Mouse (Mus musculus) lung, embryonic 14.5 days (tissue): ENCODE measurements around the gene Pla2g6. TPM values are rescaled to one million over a fixed set of nuclear protein-coding genes. Genes with fewer than 3 reads are reported as not detected.

ENCODE experiments used
- ATAC-seq: fragments of 200-750 bp; cut with Nextera tagmentation; 2 replicates; pipeline ENCODE4 v1.8.0; 2017; ENCODE audit warnings: mild to moderate bottlenecking, moderate TSS enrichment, moderate library complexity; ENCODE audit not compliant: insufficient read depth
- DNase-seq: peaks from one replicate; pipeline ENCODE4 v3.0.0-alpha.2; 2015
- H3K27ac ChIP-seq: fragments of 300-500 bp; sonication (generic); 2 replicates; pipeline ENCODE4 v1.5.1; 2014; ENCODE audit warnings: low read depth, mild to moderate bottlenecking, moderate library complexity
- H3K27me3 ChIP-seq: fragments of 300-500 bp; sonication (generic); 2 replicates; pipeline ENCODE4 v1.6.1; 2014; ENCODE audit warnings: low read length, control low read depth; ENCODE audit not compliant: insufficient read depth
- H3K36me3 ChIP-seq: fragments of 300-500 bp; sonication (generic); 2 replicates; pipeline ENCODE4 v1.6.1; 2014; ENCODE audit warnings: control low read depth; ENCODE audit not compliant: insufficient read depth
- H3K4me1 ChIP-seq: fragments of 300-500 bp; sonication (generic); 2 replicates; pipeline ENCODE4 v1.6.1; 2014; ENCODE audit warnings: antibody characterized with exemption, control low read depth; ENCODE audit not compliant: insufficient read depth
- H3K4me2 ChIP-seq: fragments of 300-500 bp; sonication (generic); 2 replicates; pipeline ENCODE4 v1.6.1; 2014; ENCODE audit warnings: mild to moderate bottlenecking
- H3K4me3 ChIP-seq: fragments of 300-500 bp; sonication (generic); 2 replicates; pipeline ENCODE4 v1.5.1; 2014; ENCODE audit warnings: low read depth, low read length
- H3K9ac ChIP-seq: fragments of 300-500 bp; sonication (generic); 2 replicates; pipeline ENCODE4 v1.6.1; 2014
- H3K9me3 ChIP-seq: fragments of 300-500 bp; sonication (generic); 2 replicates; pipeline ENCODE4 v1.6.1; 2016; ENCODE audit warnings: low read depth, low read length, control low read depth
- CTCF ChIP-seq: IDR thresholded peaks from 2 replicates; pipeline ENCODE4 v1.5.1; 2016; ENCODE audit warnings: antibody characterized with exemption, low read depth
- WGBS: fragments of 180-500 bp; shearing (Covaris S2); extraction: QIAGEN DNeasy Blood & Tissue Kit; methylation state at CpG from one replicate; pipeline ENCODE4 v1.1.7; 2014; 5-methylcytosine and 5-hydroxymethylcytosine counted together
- polyA plus RNA-seq: library from polyadenylated mRNA; unstranded; fragments of >200 nt; fragmentation: Nextera tagmentation; extraction: Ambion mirVana; gene quantifications from 2 replicates; pipeline ENCODE4 v1.2.1, GENCODE M21; 2014

Pla2g6 gene
- polyA plus RNA-seq, 1 experiment from 2014 or later = 18.4 TPM

- WGBS = 68% methylated on average over 6 of the region's 6 CpGs
- no peak for TF ChIP-seq CTCF
- peak; percentile 40 for DNase-seq
Measured at GRCm38 (mm10) chr15:79342641-79343337, 14.6 kb upstream of the Pla2g6 start.

GRCm38 (mm10) chr15:79338978-79339377 is 10.8 kb upstream of the Pla2g6 start:
- H3K9ac ChIP-seq = no peak overlapping the region
- no peak for TF ChIP-seq CTCF
- no peaks in the 10 kb centered on the region for H3K27me3 ChIP-seq
- no peaks in the 10 kb centered on the region for H3K36me3 ChIP-seq
- H3K4me1 ChIP-seq = no peaks in the 10 kb centered on the region
- no peaks in the 10 kb centered on the region for H3K9me3 ChIP-seq
- WGBS = 64% methylated on average over 5 of the region's 5 CpGs
- no peak overlapping the region for H3K27ac ChIP-seq
- no peak for ATAC-seq
- no peak overlapping the region for H3K4me2 ChIP-seq
- no peak overlapping the region for H3K4me3 ChIP-seq
- no peak for DNase-seq

More at GRCm38 (mm10) chr15:79342641-79343337, 14.6 kb upstream of the Pla2g6 start:
- no peak for ATAC-seq
- no peak overlapping the region for H3K27ac ChIP-seq
- no peak overlapping the region for H3K4me2 ChIP-seq
- H3K9ac ChIP-seq = no peak overlapping the region
- no peaks in the 10 kb centered on the region for H3K27me3 ChIP-seq
- H3K4me3 ChIP-seq = no peak overlapping the region
- H3K9me3 ChIP-seq = no peaks in the 10 kb centered on the region
- peaks cover 3% of the 10 kb centered on the region for H3K4me1 ChIP-seq
- H3K36me3 ChIP-seq = no peaks in the 10 kb centered on the region

- WGBS = 57% methylated on average over 7 of the region's 7 CpGs
- H3K4me1 ChIP-seq = no peaks in the 10 kb centered on the region
- ATAC-seq = no peak
- H3K27me3 ChIP-seq = no peaks in the 10 kb centered on the region
- H3K9ac ChIP-seq = no peak overlapping the region
- H3K36me3 ChIP-seq = no peaks in the 10 kb centered on the region
- no peak for TF ChIP-seq CTCF
- peak overlapping the region; percentile 0; the same call in 1 of the 2 replicates for H3K27ac ChIP-seq
- no peaks in the 10 kb centered on the region for H3K9me3 ChIP-seq
- no peak overlapping the region for H3K4me2 ChIP-seq
- no peak for DNase-seq
- no peak overlapping the region for H3K4me3 ChIP-seq
Measured at GRCm38 (mm10) chr15:79335061-79335655, 7.0 kb upstream of the Pla2g6 start.

GRCm38 (mm10) chr15:79333409-79333808 is 5.2 kb upstream of the Pla2g6 start:
- H3K27ac ChIP-seq = no peak overlapping the region
- no peak for TF ChIP-seq CTCF
- no peak for ATAC-seq
- no peak overlapping the region for H3K4me3 ChIP-seq
- H3K4me2 ChIP-seq = no peak overlapping the region
- peak; percentile 36 for DNase-seq
- 25% methylated on average over 4 of the region's 4 CpGs for WGBS
- no peak overlapping the region for H3K9ac ChIP-seq
- no peaks in the 10 kb centered on the region for H3K4me1 ChIP-seq
- H3K27me3 ChIP-seq = no peaks in the 10 kb centered on the region
- H3K36me3 ChIP-seq = no peaks in the 10 kb centered on the region
- H3K9me3 ChIP-seq = no peaks in the 10 kb centered on the region

GRCm38 (mm10) chr15:79330521-79330920 is 2.3 kb upstream of the Pla2g6 start:
- WGBS = 32% methylated on average over 4 of the region's 4 CpGs

GRCm38 (mm10) chr15:79329979-79330363 is 1.8 kb upstream of the Pla2g6 start:
- H3K27me3 ChIP-seq = no peaks in the 10 kb centered on the region
- no peaks in the 10 kb centered on the region for H3K36me3 ChIP-seq
- H3K4me2 ChIP-seq = no peak overlapping the region
- no peak for TF ChIP-seq CTCF
- peaks cover 6% of the 10 kb centered on the region; the same call in 1 of the 2 replicates for H3K4me1 ChIP-seq
- WGBS = 82% methylated on average over 6 of the region's 6 CpGs
- ATAC-seq = no peak
- H3K9ac ChIP-seq = no peak overlapping the region
- no peaks in the 10 kb centered on the region for H3K9me3 ChIP-seq
- DNase-seq = no peak
- no peak overlapping the region for H3K27ac ChIP-seq
- no peak overlapping the region for H3K4me3 ChIP-seq

More at GRCm38 (mm10) chr15:79330521-79330920, 2.3 kb upstream of the Pla2g6 start:
- Histone ChIP-seq H3K27ac (no peak overlapping the region), H3K9ac (no peak overlapping the region), H3K27me3 (no peaks in the 10 kb centered on the region), H3K4me1 (0 out of 2 replicates have a peak, but pooled peaks cover under 1% of the 10 kb centered on the region), H3K9me3 (no peaks in the 10 kb centered on the region), H3K4me2 (no peak overlapping the region), H3K36me3 (no peaks in the 10 kb centered on the region), H3K4me3 (no peak overlapping the region)
- ATAC-seq (peak; percentile 36; the same call in 1 of the 2 replicates), DNase-seq (peak; percentile 86)
- TF ChIP-seq CTCF = no peak

- no peaks in the 10 kb centered on the region for H3K36me3 ChIP-seq
- no peak overlapping the region for H3K9ac ChIP-seq
- peaks cover 8% of the 10 kb centered on the region; the same call in 1 of the 2 replicates for H3K4me1 ChIP-seq
- TF ChIP-seq CTCF = peak; percentile 16; the same call in 1 of the 2 replicates
- no peak overlapping the region for H3K4me2 ChIP-seq
- ATAC-seq (no peak), DNase-seq (no peak)
- H3K27me3 ChIP-seq = no peaks in the 10 kb centered on the region
- H3K27ac ChIP-seq = no peak overlapping the region
- H3K9me3 ChIP-seq = no peaks in the 10 kb centered on the region
- H3K4me3 ChIP-seq = no peak overlapping the region
- WGBS = 93% methylated on average over 6 of the region's 6 CpGs
Measured at GRCm38 (mm10) chr15:79329346-79329978, 1.3 kb upstream of the Pla2g6 start.
